Mouse (Mus musculus): Measurements from ENCODE around the gene Apopt1. TPM values are rescaled to one million over a fixed set of nuclear protein-coding genes. Genes with fewer than 3 reads are reported as not detected.
A peak's percentile ranks its signal among the peaks of the same experiment; 100 is the strongest.

Apopt1 gene
- polyA plus RNA-seq, 1 experiment = 54.6 TPM

- Histone ChIP-seq H3K27me3 (ENCODE audit: control insufficient read depth, insufficient read depth, insufficient read length) (no peaks in the 10 kb centered on the region), H3K36me3 (ENCODE audit: control insufficient read depth, insufficient read depth) (no peaks in the 10 kb centered on the region), H3K79me2 (ENCODE audit: control insufficient read depth, insufficient read depth) (peaks cover 15% of the 10 kb centered on the region), H3K4me2 (ENCODE audit: low read depth) (peak overlapping the region; percentile 92), H3K4me3 (peak overlapping the region; percentile 88), H3ac (ENCODE audit: control insufficient read depth, insufficient read length) (peak overlapping the region; percentile 1)
- no peak for TF ChIP-seq TCF3 (IDR thresholded peaks at IDR 0.05; ENCODE audit: insufficient read length, low read depth)
- no peak for TF ChIP-seq E2F4 (IDR thresholded peaks at IDR 0.05; ENCODE audit: insufficient read depth)
- TF ChIP-seq USF1 (IDR thresholded peaks at IDR 0.05; ENCODE audit: low read depth) = no peak
- peak; percentile 17 for TF ChIP-seq POLR2A (IDR thresholded peaks at IDR 0.05; ENCODE audit: insufficient read length, low read depth)
- TF ChIP-seq POLR2AphosphoS2 (IDR thresholded peaks at IDR 0.05; ENCODE audit: insufficient read length, low read depth) = no peak
- TF ChIP-seq SRF (IDR thresholded peaks at IDR 0.05; ENCODE audit: control insufficient read depth, insufficient read length, low read depth) = no peak
- TF ChIP-seq REST (IDR thresholded peaks at IDR 0.05; ENCODE audit: insufficient read depth, insufficient read length) = no peak
Measured at GRCm38 (mm10) chr12:111678670-111678933, 34.5 kb upstream of the Apopt1 start.

GRCm38 (mm10) chr12:111678997-111679396, 34.1 kb upstream of the Apopt1 start:
- Histone ChIP-seq H3K27me3 (ENCODE audit: control insufficient read depth, insufficient read depth, insufficient read length) (no peaks in the 10 kb centered on the region), H3K79me2 (ENCODE audit: control insufficient read depth, insufficient read depth) (peaks cover 15% of the 10 kb centered on the region), H3K36me3 (ENCODE audit: control insufficient read depth, insufficient read depth) (peaks cover 2% of the 10 kb centered on the region), H3K4me3 (peak overlapping the region; percentile 88), H3K4me2 (ENCODE audit: low read depth) (peak overlapping the region; percentile 92), H3ac (ENCODE audit: control insufficient read depth, insufficient read length) (peak overlapping the region; percentile 1)
- TF ChIP-seq REST (IDR thresholded peaks at IDR 0.05; ENCODE audit: insufficient read depth, insufficient read length) (peak; percentile 44), POLR2AphosphoS2 (IDR thresholded peaks at IDR 0.05; ENCODE audit: insufficient read length, low read depth) (no peak), TCF12 (IDR thresholded peaks at IDR 0.05; ENCODE audit: insufficient read depth, poor library complexity, severe bottlenecking) (no peak), TCF3 (IDR thresholded peaks at IDR 0.05; ENCODE audit: insufficient read length, low read depth) (no peak)

- TF ChIP-seq E2F4 (IDR thresholded peaks at IDR 0.05; ENCODE audit: insufficient read depth) = no peak
- TF ChIP-seq MAX (IDR thresholded peaks at IDR 0.05; ENCODE audit: low read depth) = no peak
- TF ChIP-seq SRF (IDR thresholded peaks at IDR 0.05; ENCODE audit: control insufficient read depth, insufficient read length, low read depth) = no peak
- no peak for TF ChIP-seq TCF3 (IDR thresholded peaks at IDR 0.05; ENCODE audit: insufficient read length, low read depth)
- TF ChIP-seq CEBPB (IDR thresholded peaks at IDR 0.05; ENCODE audit: insufficient read depth, poor library complexity, severe bottlenecking) = no peak
- TF ChIP-seq REST (IDR thresholded peaks at IDR 0.05; ENCODE audit: insufficient read depth, insufficient read length) = no peak
- TF ChIP-seq MYOD1 (IDR thresholded peaks at IDR 0.05; ENCODE audit: control insufficient read depth in 1 of 3, insufficient read length in 2 of 3, low read depth in 2 of 3) = no peak
- TF ChIP-seq USF1 (IDR thresholded peaks at IDR 0.05; ENCODE audit: low read depth) = no peak
- no peak for TF ChIP-seq POLR2AphosphoS2 (IDR thresholded peaks at IDR 0.05; ENCODE audit: insufficient read length, low read depth)
- no peak for TF ChIP-seq TCF12 (IDR thresholded peaks at IDR 0.05; ENCODE audit: insufficient read depth, poor library complexity, severe bottlenecking)
- no peak for TF ChIP-seq POLR2A (IDR thresholded peaks at IDR 0.05; ENCODE audit: insufficient read length, low read depth)
- TF ChIP-seq MYOG (IDR thresholded peaks at IDR 0.05; ENCODE audit: control insufficient read depth in 1 of 3, insufficient read depth in 1 of 3, insufficient read length in 2 of 3, low read depth in 2 of 3) = no peak
- no peak overlapping the region for H3K4me3 ChIP-seq
- no peak overlapping the region for H3ac ChIP-seq (ENCODE audit: control insufficient read depth, insufficient read length)
- H3K79me2 ChIP-seq (ENCODE audit: control insufficient read depth, insufficient read depth) = peaks cover 15% of the 10 kb centered on the region
- no peaks in the 10 kb centered on the region for H3K27me3 ChIP-seq (ENCODE audit: control insufficient read depth, insufficient read depth, insufficient read length)
- H3K36me3 ChIP-seq (ENCODE audit: control insufficient read depth, insufficient read depth) = peaks cover 5% of the 10 kb centered on the region
- no peak overlapping the region for H3K4me2 ChIP-seq (ENCODE audit: low read depth)
Measured at GRCm38 (mm10) chr12:111680661-111681060, 32.4 kb upstream of the Apopt1 start.

GRCm38 (mm10) chr12:111681305-111681704, 31.8 kb upstream of the Apopt1 start:
- H3K27me3 ChIP-seq (ENCODE audit: control insufficient read depth, insufficient read depth, insufficient read length) = no peaks in the 10 kb centered on the region
- no peak overlapping the region for H3K4me3 ChIP-seq
- peaks cover 15% of the 10 kb centered on the region for H3K79me2 ChIP-seq (ENCODE audit: control insufficient read depth, insufficient read depth)
- no peak overlapping the region for H3ac ChIP-seq (ENCODE audit: control insufficient read depth, insufficient read length)
- no peak overlapping the region for H3K4me2 ChIP-seq (ENCODE audit: low read depth)
- TF ChIP-seq MAX (IDR thresholded peaks at IDR 0.05; ENCODE audit: low read depth) (no peak), POLR2AphosphoS2 (IDR thresholded peaks at IDR 0.05; ENCODE audit: insufficient read length, low read depth) (no peak), SRF (IDR thresholded peaks at IDR 0.05; ENCODE audit: control insufficient read depth, insufficient read length, low read depth) (no peak), USF1 (IDR thresholded peaks at IDR 0.05; ENCODE audit: low read depth) (no peak), MYOD1 (IDR thresholded peaks at IDR 0.05; ENCODE audit: control insufficient read depth in 1 of 3, insufficient read length in 2 of 3, low read depth in 2 of 3) (no peak), REST (IDR thresholded peaks at IDR 0.05; ENCODE audit: insufficient read depth, insufficient read length) (no peak), TCF12 (IDR thresholded peaks at IDR 0.05; ENCODE audit: insufficient read depth, poor library complexity, severe bottlenecking) (no peak)
- peaks cover 5% of the 10 kb centered on the region for H3K36me3 ChIP-seq (ENCODE audit: control insufficient read depth, insufficient read depth)

- H3K79me2 ChIP-seq (ENCODE audit: control insufficient read depth, insufficient read depth) = peaks cover 15% of the 10 kb centered on the region
Measured at GRCm38 (mm10) chr12:111682003-111682402, 31.1 kb upstream of the Apopt1 start.

More at GRCm38 (mm10) chr12:111682003-111682402, 31.1 kb upstream of the Apopt1 start:
- Histone ChIP-seq H3K4me2 (ENCODE audit: low read depth) (no peak overlapping the region), H3K36me3 (ENCODE audit: control insufficient read depth, insufficient read depth) (peaks cover 5% of the 10 kb centered on the region), H3K27me3 (ENCODE audit: control insufficient read depth, insufficient read depth, insufficient read length) (no peaks in the 10 kb centered on the region), H3ac (ENCODE audit: control insufficient read depth, insufficient read length) (no peak overlapping the region), H3K4me3 (no peak overlapping the region)
- TF ChIP-seq MAX (IDR thresholded peaks at IDR 0.05; ENCODE audit: low read depth) (no peak), POLR2AphosphoS2 (IDR thresholded peaks at IDR 0.05; ENCODE audit: insufficient read length, low read depth) (no peak), REST (IDR thresholded peaks at IDR 0.05; ENCODE audit: insufficient read depth, insufficient read length) (no peak), E2F4 (IDR thresholded peaks at IDR 0.05; ENCODE audit: insufficient read depth) (no peak), MYOG (IDR thresholded peaks at IDR 0.05; ENCODE audit: control insufficient read depth in 1 of 3, insufficient read depth in 1 of 3, insufficient read length in 2 of 3, low read depth in 2 of 3) (no peak), TCF3 (IDR thresholded peaks at IDR 0.05; ENCODE audit: insufficient read length, low read depth) (no peak), MYOD1 (IDR thresholded peaks at IDR 0.05; ENCODE audit: control insufficient read depth in 1 of 3, insufficient read length in 2 of 3, low read depth in 2 of 3) (no peak), POLR2A (IDR thresholded peaks at IDR 0.05; ENCODE audit: insufficient read length, low read depth) (no peak), CEBPB (IDR thresholded peaks at IDR 0.05; ENCODE audit: insufficient read depth, poor library complexity, severe bottlenecking) (no peak), USF1 (IDR thresholded peaks at IDR 0.05; ENCODE audit: low read depth) (no peak), TCF12 (IDR thresholded peaks at IDR 0.05; ENCODE audit: insufficient read depth, poor library complexity, severe bottlenecking) (no peak)

All from myocyte (in vitro differentiated cells).